Mouse (Mus musculus) heart, embryonic 10.5 days (tissue): ENCODE data around the gene Usp50. TPM values are rescaled to one million over a fixed set of nuclear protein-coding genes. Genes with fewer than 3 reads are reported as not detected.

Experiments
- DNase-seq: peaks from one replicate; pipeline ENCODE4 v3.0.0-alpha.2; 2017; ENCODE audit warnings: low spot score
- H3K27ac ChIP-seq: fragments of 300-500 bp; sonication (generic); 2 replicates; pipeline ENCODE4 v1.5.1; 2016; ENCODE audit warnings: mild to moderate bottlenecking
- H3K27me3 ChIP-seq: fragments of 300-500 bp; sonication (generic); 2 replicates; pipeline ENCODE4 v1.6.1; 2016; ENCODE audit warnings: mild to moderate bottlenecking; ENCODE audit not compliant: poor library complexity, insufficient read depth, severe bottlenecking
- H3K36me3 ChIP-seq: fragments of 300-500 bp; sonication (generic); 2 replicates; pipeline ENCODE4 v1.6.1; 2016; ENCODE audit warnings: mild to moderate bottlenecking, moderate library complexity
- H3K4me1 ChIP-seq: fragments of 300-500 bp; sonication (generic); 2 replicates; pipeline ENCODE4 v1.6.1; 2016; ENCODE audit warnings: mild to moderate bottlenecking
- H3K4me3 ChIP-seq: fragments of 300-500 bp; sonication (generic); 2 replicates; pipeline ENCODE4 v1.5.1; 2016; ENCODE audit warnings: mild to moderate bottlenecking, moderate library complexity
- H3K9me3 ChIP-seq: fragments of 300-500 bp; sonication (generic); 2 replicates; pipeline ENCODE4 v1.6.1; 2016; ENCODE audit warnings: mild to moderate bottlenecking, moderate library complexity
- WGBS: fragments of 180-500 bp; shearing (Covaris S2); methylation state at CpG from one replicate; pipeline ENCODE4 v1.1.7; 2016; 5-methylcytosine and 5-hydroxymethylcytosine counted together
- polyA plus RNA-seq: library from polyadenylated mRNA; unstranded; fragments of >200 nt; fragmentation: Nextera tagmentation; extraction: Ambion mirVana; gene quantifications from 2 replicates; pipeline ENCODE4 v1.2.1, GENCODE M21; 2016

The Usp50 gene
- 2.0 and 2.5 TPM in 2 replicates for polyA plus RNA-seq

- H3K9me3 ChIP-seq = no peaks in the 10 kb centered on the region
- H3K4me3 ChIP-seq = no peak within 1 kb of the TSS
- H3K4me1 ChIP-seq = peaks cover 7% of the 10 kb centered on the region; the same call in 1 of the 2 replicates
- no peak for DNase-seq
- H3K27me3 ChIP-seq = no peaks in the 10 kb centered on the region
- no peak within 1 kb of the TSS for H3K27ac ChIP-seq
- WGBS = 67% methylated on average over 4 of the region's 4 CpGs
- no peaks in the 10 kb centered on the region for H3K36me3 ChIP-seq
Observed at GRCm38 (mm10) chr2:126783370-126783769, at the start of gene Usp50. Usp50 (minus strand) TSS chr2:126783470.

GRCm38 (mm10) chr2:126817414-126817813 is 34.1 kb upstream of the Usp50 start:
- Histone ChIP-seq H3K27me3 (no peaks in the 10 kb centered on the region), H3K36me3 (peaks cover 51% of the 10 kb centered on the region)
- WGBS = 75% methylated on average over 2 of the region's 2 CpGs

GRCm38 (mm10) chr2:126816644-126817347 is 33.5 kb upstream of the Usp50 start:
- no peaks in the 10 kb centered on the region for H3K9me3 ChIP-seq
- 71% methylated on average over 4 of the region's 4 CpGs for WGBS
- H3K27ac ChIP-seq = no peak overlapping the region; the same call in 1 of the 2 replicates
- H3K4me1 ChIP-seq = 0 out of 2 replicates have a peak, but pooled peaks cover 3% of the 10 kb centered on the region
- peaks cover 54% of the 10 kb centered on the region for H3K36me3 ChIP-seq
- no peak overlapping the region for H3K4me3 ChIP-seq
- DNase-seq = no peak
- no peaks in the 10 kb centered on the region for H3K27me3 ChIP-seq

More at GRCm38 (mm10) chr2:126817414-126817813, 34.1 kb upstream of the Usp50 start:
- Histone ChIP-seq H3K4me1 (0 out of 2 replicates have a peak, but pooled peaks cover 3% of the 10 kb centered on the region), H3K9me3 (no peaks in the 10 kb centered on the region), H3K4me3 (no peak overlapping the region), H3K27ac (no peak overlapping the region)
- DNase-seq = no peak

DNA sequence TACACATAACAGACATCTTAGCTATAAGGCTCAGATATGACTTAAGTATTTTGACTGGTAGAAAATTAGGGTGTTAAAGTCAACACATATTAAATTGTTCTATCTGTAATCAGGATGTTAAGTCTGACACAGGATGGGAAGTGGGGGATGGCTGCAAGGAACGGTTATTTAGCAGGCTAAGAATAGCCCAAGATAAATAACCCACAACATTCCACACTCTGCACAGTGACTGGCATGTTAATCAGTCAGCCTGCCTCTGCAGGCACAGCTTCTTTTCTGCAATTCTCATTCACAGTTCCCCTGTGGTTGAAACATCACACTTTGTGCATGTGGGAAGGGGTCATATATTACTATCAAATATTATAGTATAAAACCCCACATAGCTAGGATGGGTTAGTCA is 32.6 kb upstream of the Usp50 start:
- Histone ChIP-seq H3K4me1 (0 out of 2 replicates have a peak, but pooled peaks cover 3% of the 10 kb centered on the region), H3K27me3 (no peaks in the 10 kb centered on the region), H3K4me3 (no peak overlapping the region), H3K27ac (peak overlapping the region; percentile 52; the same call in 1 of the 2 replicates), H3K36me3 (peaks cover 57% of the 10 kb centered on the region), H3K9me3 (no peaks in the 10 kb centered on the region)
- WGBS = 10% methylated on average over 1 of the region's 1 CpGs
- no peak for DNase-seq

GRCm38 (mm10) chr2:126801980-126802379 is 18.7 kb upstream of the Usp50 start:
- no peak overlapping the region for H3K4me3 ChIP-seq
- peaks cover 78% of the 10 kb centered on the region for H3K36me3 ChIP-seq
- H3K9me3 ChIP-seq = no peaks in the 10 kb centered on the region
- WGBS = 82% methylated on average over 3 of the region's 3 CpGs
- no peaks in the 10 kb centered on the region for H3K27me3 ChIP-seq
- no peak for DNase-seq
- H3K27ac ChIP-seq = no peak overlapping the region
- no peaks in the 10 kb centered on the region for H3K4me1 ChIP-seq

DNA sequence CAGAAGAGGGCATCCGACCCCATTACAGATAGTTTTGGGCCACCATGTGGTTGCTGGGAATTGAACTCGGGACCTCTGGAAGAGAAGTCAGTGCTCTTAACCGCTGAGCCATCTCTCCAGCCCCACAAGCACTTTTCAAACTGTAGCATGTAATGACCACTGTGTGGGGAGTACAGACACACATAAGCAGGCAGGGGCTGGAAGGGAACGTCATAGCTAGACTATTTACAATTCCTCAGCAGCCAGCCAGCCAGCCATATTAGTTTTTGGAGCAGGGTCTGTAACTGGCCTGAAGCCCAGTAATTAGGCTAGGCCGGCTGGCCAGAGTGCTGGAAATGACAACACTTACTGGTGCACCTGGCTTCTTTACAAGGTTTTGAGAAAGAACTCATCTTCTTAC is 15.2 kb upstream of the Usp50 start:
- Histone ChIP-seq H3K4me1 (no peaks in the 10 kb centered on the region), H3K36me3 (peaks cover 84% of the 10 kb centered on the region), H3K27me3 (no peaks in the 10 kb centered on the region), H3K27ac (no peak overlapping the region), H3K4me3 (no peak overlapping the region), H3K9me3 (no peaks in the 10 kb centered on the region)
- DNase-seq = no peak
- 92% methylated on average over 5 of the region's 5 CpGs for WGBS

- Histone ChIP-seq H3K27me3 (no peaks in the 10 kb centered on the region), H3K4me3 (no peak overlapping the region), H3K27ac (no peak overlapping the region), H3K4me1 (no peaks in the 10 kb centered on the region), H3K36me3 (peaks cover 89% of the 10 kb centered on the region), H3K9me3 (no peaks in the 10 kb centered on the region)
- DNase-seq = no peak
- 75% methylated on average over 3 of the region's 3 CpGs for WGBS
Observed at GRCm38 (mm10) chr2:126795708-126796107, 12.4 kb upstream of the Usp50 start.

DNA sequence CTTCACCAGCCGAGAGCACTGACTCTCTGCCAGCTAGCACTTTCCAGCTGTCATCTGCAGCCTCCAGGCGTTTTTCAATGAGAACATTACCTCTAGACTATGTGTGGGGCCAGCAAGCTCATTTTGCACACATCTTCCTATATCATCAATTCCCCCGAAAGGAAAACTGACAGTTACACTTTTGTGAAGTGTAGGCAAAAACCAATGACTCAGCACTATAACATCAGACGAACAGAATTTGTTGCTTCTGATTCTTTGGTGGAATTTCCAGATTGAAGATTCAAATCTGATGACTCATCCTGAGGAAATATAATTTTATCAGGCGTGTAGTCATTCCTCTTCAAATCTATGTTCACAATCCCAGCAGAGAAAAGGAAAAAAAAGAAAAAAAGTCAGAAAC is 9.3 kb upstream of the Usp50 start:
- no peak for DNase-seq
- Histone ChIP-seq H3K4me3 (no peak overlapping the region), H3K36me3 (peaks cover 77% of the 10 kb centered on the region), H3K27me3 (no peaks in the 10 kb centered on the region), H3K9me3 (no peaks in the 10 kb centered on the region), H3K27ac (no peak overlapping the region), H3K4me1 (peaks cover 6% of the 10 kb centered on the region; the same call in 1 of the 2 replicates)
- 80% methylated on average over 5 of the region's 5 CpGs for WGBS

DNA sequence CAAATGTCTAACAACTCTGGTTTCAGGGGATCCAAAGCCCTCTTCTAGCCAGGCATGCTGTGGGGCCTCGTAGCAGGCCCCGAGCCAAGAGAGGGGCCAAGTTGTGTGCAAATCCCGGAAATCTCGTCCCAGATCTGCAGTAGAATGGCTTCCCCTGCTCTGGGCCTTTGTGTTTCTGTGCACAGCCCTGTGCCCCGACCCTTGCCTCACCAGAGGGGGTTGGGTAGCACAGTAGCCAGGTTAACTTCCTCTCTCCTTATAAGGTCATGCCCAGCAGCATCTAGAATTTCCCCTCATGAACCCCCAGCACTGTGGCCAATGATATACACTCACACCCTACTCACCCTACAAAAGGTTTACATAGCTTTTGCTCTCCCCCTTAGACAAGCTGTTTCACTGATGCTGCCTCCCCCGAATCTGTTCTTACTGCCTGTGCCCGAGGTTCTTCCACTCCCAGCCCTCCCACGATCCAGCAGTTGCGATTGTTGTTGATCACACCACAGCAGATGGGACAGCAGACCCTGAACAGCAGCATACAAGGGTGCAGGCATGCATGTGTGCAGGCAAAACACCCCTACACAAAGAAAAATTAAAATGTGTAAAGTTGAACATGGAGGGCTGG is 4.6 kb upstream of the Usp50 start:
- H3K27ac ChIP-seq = peak overlapping the region; percentile 25; the same call in 1 of the 2 replicates
- no peak overlapping the region for H3K4me3 ChIP-seq
- no peaks in the 10 kb centered on the region for H3K9me3 ChIP-seq
- no peak for DNase-seq
- peaks cover 34% of the 10 kb centered on the region for H3K36me3 ChIP-seq
- 58% methylated on average over 9 of the region's 9 CpGs for WGBS
- no peaks in the 10 kb centered on the region for H3K27me3 ChIP-seq
- H3K4me1 ChIP-seq = peaks cover 7% of the 10 kb centered on the region; the same call in 1 of the 2 replicates

DNA sequence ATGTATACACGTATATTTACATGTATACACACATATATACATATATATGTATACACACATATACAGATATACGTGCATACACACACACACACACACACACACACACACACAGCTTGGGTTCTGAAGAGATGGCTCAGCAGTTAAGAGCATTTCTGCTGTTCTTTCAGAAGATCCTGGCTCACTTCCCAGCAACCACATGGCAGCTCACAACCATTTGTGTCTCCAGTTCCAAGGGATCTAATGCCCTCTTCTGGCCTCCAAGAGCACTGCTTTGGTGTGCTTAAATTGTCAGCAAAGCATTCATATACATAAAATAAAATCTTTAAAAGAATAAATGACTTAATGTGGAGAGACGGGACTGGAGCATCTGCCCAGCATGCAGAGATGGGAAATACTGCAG is 837 bp downstream of the Usp50 start:
- Histone ChIP-seq H3K4me3 (no peak overlapping the region), H3K27me3 (no peaks in the 10 kb centered on the region), H3K27ac (no peak overlapping the region), H3K4me1 (peaks cover under 1% of the 10 kb centered on the region; the same call in 1 of the 2 replicates), H3K36me3 (no peaks in the 10 kb centered on the region), H3K9me3 (no peaks in the 10 kb centered on the region)
- DNase-seq = no peak
- WGBS = 74% methylated on average over 3 of the region's 3 CpGs

DNA sequence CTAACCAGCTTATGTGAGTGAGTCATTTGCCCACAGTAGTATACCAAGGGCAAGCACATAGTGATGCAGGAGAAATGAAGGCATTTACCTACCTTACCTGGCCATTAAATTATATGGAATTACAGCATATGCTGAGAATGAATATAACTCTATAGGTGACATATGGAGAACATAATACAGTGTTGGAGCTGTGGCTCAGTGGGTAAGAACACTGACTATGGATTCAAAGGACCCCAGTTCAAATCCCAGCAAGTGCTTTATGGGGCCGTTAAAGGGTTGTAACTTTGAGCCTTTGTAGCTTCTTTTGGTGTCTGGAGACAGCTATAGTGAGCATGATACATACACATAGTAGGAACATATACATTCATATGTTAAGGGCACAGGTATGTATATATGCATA is 1.8 kb downstream of the Usp50 start:
- Histone ChIP-seq H3K9me3 (no peaks in the 10 kb centered on the region), H3K27ac (no peak overlapping the region), H3K36me3 (no peaks in the 10 kb centered on the region), H3K4me3 (no peak overlapping the region), H3K27me3 (no peaks in the 10 kb centered on the region), H3K4me1 (no peaks in the 10 kb centered on the region)
- whole genome bisulfite sequencing = 79% methylated on average over 1 of the region's 1 CpGs
- DNase-seq = no peak

DNA sequence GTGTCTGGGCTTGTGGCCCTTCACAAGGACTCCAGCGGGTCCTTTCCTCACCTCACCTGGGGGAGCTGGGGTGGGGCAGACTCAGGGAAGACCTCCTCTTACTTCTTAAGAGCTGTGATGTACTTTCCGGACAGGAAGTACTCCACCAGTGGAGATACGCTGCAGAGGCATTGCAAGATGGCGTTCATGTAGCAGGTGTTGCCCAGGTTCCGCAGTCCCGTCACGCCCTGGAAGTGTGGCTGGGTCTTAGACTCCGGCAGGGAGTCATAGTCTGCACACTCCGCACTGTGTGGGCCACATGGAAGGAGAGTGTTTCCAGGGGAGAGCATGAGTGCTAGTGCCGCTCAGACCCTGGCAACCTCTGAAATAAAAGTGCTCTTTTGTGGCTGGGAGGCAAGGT is 3.0 kb downstream of the Usp50 start:
- H3K4me3 ChIP-seq = no peak overlapping the region
- 84% methylated on average over 10 of the region's 10 CpGs for WGBS
- no peaks in the 10 kb centered on the region for H3K9me3 ChIP-seq
- no peaks in the 10 kb centered on the region for H3K27me3 ChIP-seq
- no peak overlapping the region for H3K27ac ChIP-seq
- no peak for DNase-seq
- no peaks in the 10 kb centered on the region for H3K4me1 ChIP-seq
- no peaks in the 10 kb centered on the region for H3K36me3 ChIP-seq

GRCm38 (mm10) chr2:126778806-126779205 is 4.5 kb downstream of the Usp50 start:
- DNase-seq = no peak

More at GRCm38 (mm10) chr2:126778806-126779205, 4.5 kb downstream of the Usp50 start:
- Histone ChIP-seq H3K27ac (no peak overlapping the region), H3K36me3 (no peaks in the 10 kb centered on the region), H3K27me3 (no peaks in the 10 kb centered on the region), H3K4me1 (no peaks in the 10 kb centered on the region), H3K9me3 (no peaks in the 10 kb centered on the region), H3K4me3 (no peak overlapping the region)
- 81% methylated on average over 4 of the region's 4 CpGs for WGBS
